Mouse (Mus musculus): ENCODE measurements around the gene Sfswap. TPM values are rescaled to one million over a fixed set of nuclear protein-coding genes. Genes with fewer than 3 reads are reported as not detected.

Gene Sfswap
- polyA plus RNA-seq, 2 experiments: 13.1 to 25.9 TPM

DNA sequence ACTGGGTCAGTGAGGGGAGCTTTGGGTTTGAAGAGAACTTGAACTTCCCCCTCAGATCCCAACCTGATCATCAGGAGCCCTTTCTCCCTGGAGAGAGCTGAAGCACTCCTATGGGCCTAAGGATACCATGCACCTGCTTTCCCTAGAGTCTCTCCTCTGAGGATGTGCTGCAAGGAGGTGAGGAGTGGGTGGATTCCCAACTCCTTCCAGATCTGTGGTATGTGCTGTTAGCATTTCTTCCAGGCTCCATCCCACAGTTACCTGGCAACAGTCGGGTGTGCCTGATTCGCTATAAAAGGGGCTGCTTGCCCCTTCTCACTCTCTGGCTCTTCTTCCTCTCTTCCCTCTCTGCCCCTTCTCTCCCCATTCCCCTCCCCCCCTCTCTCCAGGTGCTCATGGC lies 35.2 kb upstream of the Sfswap start:
- H3K4me1 ChIP-seq (replicated peaks; ENCODE audit: control insufficient read depth in 2 of 2, insufficient read depth in 2 of 2, low read length in 1 of 2): no peaks in the 10 kb centered on the region
- no peak overlapping the region for H3K9ac ChIP-seq (replicated peaks)
- H3K9me3 ChIP-seq (ENCODE audit: control insufficient read depth, low read length): no peaks in the 10 kb centered on the region
- ATAC-seq (ENCODE audit: insufficient read depth) (no peak), DNase-seq (ENCODE audit: low read depth in 3 of 3, low spot score in 3 of 3) (no peak)
- no peak overlapping the region for H3K4me3 ChIP-seq (ENCODE audit: insufficient read depth in 1 of 2, low read depth in 2 of 2, low read length in 2 of 2)
- H3K27ac ChIP-seq: no peak overlapping the region
- no peaks in the 10 kb centered on the region for H3K36me3 ChIP-seq (replicated peaks; ENCODE audit: control insufficient read depth, insufficient read depth, low read depth)
- 52% methylated on average over 2 of the region's 2 CpGs for WGBS (ENCODE audit: insufficient replicate concordance)
- no peak overlapping the region for H3K4me2 ChIP-seq (ENCODE audit: low read depth)
- TF ChIP-seq EP300 (IDR thresholded peaks at IDR 0.05; ENCODE audit: low read depth) (no peak), CTCF (IDR thresholded peaks at IDR 0.05; ENCODE audit: low read depth) (no peak)
- no peaks in the 10 kb centered on the region for H3K27me3 ChIP-seq (ENCODE audit: control insufficient read depth, insufficient read depth, low read length)

DNA sequence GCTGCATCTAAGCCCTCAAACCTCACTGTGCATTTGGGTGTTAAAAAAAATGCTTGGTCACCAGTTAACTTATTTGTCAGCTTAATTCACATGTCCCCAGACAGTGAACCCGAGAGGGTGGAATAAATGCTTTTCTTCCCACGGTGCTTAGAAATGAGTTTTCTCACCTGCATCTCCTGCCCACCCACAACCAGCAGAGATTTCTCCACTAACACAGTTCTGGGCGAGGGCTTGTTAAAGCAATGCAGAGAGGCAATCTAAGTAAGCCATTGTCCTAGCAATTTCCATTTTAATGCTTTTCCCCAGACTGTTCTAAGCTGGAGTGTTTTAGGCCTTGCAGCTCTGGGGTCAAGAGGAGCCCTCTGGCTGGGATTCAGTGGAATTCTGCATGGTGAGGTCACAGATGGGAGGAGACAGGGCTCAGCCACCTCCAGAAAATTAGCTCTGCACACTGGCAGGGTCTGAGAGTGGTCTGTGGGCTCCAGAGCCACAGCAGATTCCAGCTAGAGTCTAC lies 25.4 kb upstream of the Sfswap start:
- H3K9me3 ChIP-seq (ENCODE audit: control insufficient read depth, low read length): no peaks in the 10 kb centered on the region
- DNase-seq (ENCODE audit: low read depth in 3 of 3, low spot score in 3 of 3) (no peak), ATAC-seq (ENCODE audit: insufficient read depth) (no peak)
- H3K27me3 ChIP-seq (ENCODE audit: control insufficient read depth, insufficient read depth, low read length): no peaks in the 10 kb centered on the region
- no peak overlapping the region for H3K4me3 ChIP-seq (ENCODE audit: insufficient read depth in 1 of 2, low read depth in 2 of 2, low read length in 2 of 2)
- no peak overlapping the region for H3K9ac ChIP-seq (replicated peaks)
- WGBS (ENCODE audit: insufficient replicate concordance): 48% methylated on average over 3 of the region's 3 CpGs
- H3K4me2 ChIP-seq (ENCODE audit: low read depth): no peak overlapping the region
- H3K36me3 ChIP-seq (replicated peaks; ENCODE audit: control insufficient read depth, insufficient read depth, low read depth): no peaks in the 10 kb centered on the region
- no peaks in the 10 kb centered on the region for H3K4me1 ChIP-seq (replicated peaks; ENCODE audit: control insufficient read depth in 2 of 2, insufficient read depth in 2 of 2, low read length in 1 of 2)
- no peak for TF ChIP-seq EP300 (IDR thresholded peaks at IDR 0.05; ENCODE audit: low read depth)
- TF ChIP-seq CTCF (IDR thresholded peaks at IDR 0.05; ENCODE audit: low read depth): no peak
- H3K27ac ChIP-seq: no peak overlapping the region

DNA sequence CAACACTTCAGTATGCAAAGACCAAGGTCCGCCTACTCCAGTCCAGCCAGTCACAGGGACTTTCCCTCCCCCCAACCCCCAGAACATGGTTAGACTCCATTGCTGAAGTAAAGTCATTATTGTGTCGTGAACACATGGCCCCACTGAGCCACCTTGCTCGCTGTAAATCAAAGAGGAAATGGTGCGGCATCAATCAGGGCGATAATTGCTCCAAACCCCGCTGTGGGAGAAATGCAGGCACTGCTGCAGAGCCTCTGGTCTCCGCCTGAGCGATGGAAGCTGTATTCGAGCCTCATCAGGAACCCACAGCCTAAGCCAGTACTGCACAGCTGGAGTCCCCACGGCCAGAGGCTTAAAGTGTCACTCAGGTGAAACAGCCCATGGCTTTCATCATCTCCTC lies 11.1 kb upstream of the Sfswap start:
- Histone ChIP-seq H3K36me3 (replicated peaks; ENCODE audit: control insufficient read depth, insufficient read depth, low read depth) (no peaks in the 10 kb centered on the region), H3K4me3 (ENCODE audit: insufficient read depth in 1 of 2, low read depth in 2 of 2, low read length in 2 of 2) (no peak overlapping the region), H3K4me1 (replicated peaks; ENCODE audit: control insufficient read depth in 2 of 2, insufficient read depth in 2 of 2, low read length in 1 of 2) (no peaks in the 10 kb centered on the region), H3K27ac (no peak overlapping the region), H3K9ac (replicated peaks) (no peak overlapping the region), H3K27me3 (ENCODE audit: control insufficient read depth, insufficient read depth, low read length) (no peaks in the 10 kb centered on the region), H3K9me3 (ENCODE audit: control insufficient read depth, low read length) (no peaks in the 10 kb centered on the region), H3K4me2 (ENCODE audit: low read depth) (no peak overlapping the region)
- TF ChIP-seq EP300 (IDR thresholded peaks at IDR 0.05; ENCODE audit: low read depth) (no peak), CTCF (IDR thresholded peaks at IDR 0.05; ENCODE audit: low read depth) (no peak)
- DNase-seq (ENCODE audit: low read depth in 3 of 3, low spot score in 3 of 3) (no peak), ATAC-seq (ENCODE audit: insufficient read depth) (no peak)
- 15% methylated on average over 10 of the region's 10 CpGs for WGBS (ENCODE audit: insufficient replicate concordance)

DNA sequence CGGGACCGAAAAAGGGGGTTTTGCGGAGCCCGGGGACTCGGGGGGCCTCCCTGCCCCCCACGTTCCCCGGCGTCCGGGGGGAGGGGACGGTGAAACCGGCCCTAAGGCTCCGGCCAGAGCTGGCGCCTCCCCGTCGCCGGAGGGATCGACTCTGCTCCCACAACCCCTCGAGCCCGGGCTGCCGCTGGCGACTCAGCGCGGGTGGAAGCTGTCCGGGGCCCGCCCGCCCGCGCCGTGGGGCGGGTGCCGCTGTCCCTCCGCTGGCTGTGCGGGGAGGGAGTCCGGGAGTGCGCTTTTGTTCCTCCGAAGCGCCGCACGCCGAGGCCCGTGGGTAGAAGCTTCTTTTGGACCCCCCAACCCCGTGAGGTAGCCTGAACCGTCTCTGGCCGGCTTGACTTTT lies 650 bp downstream of the Sfswap start:
- WGBS (ENCODE audit: insufficient replicate concordance): under 1% methylated on average over 39 of the region's 44 CpGs
- Histone ChIP-seq H3K9me3 (ENCODE audit: control insufficient read depth, low read length) (no peaks in the 10 kb centered on the region), H3K4me3 (ENCODE audit: insufficient read depth in 1 of 2, low read depth in 2 of 2, low read length in 2 of 2) (peak overlapping the region; percentile 89 to 97), H3K36me3 (replicated peaks; ENCODE audit: control insufficient read depth, insufficient read depth, low read depth) (peaks cover 32% of the 10 kb centered on the region), H3K27me3 (ENCODE audit: control insufficient read depth, insufficient read depth, low read length) (no peaks in the 10 kb centered on the region; the same call in 1 of the 2 replicates), H3K4me1 (replicated peaks; ENCODE audit: control insufficient read depth in 2 of 2, insufficient read depth in 2 of 2, low read length in 1 of 2) (peaks cover 8 to 12% of the 10 kb centered on the region in 2 experiments), H3K9ac (replicated peaks) (peak overlapping the region; percentile 92), H3K4me2 (ENCODE audit: low read depth) (peak overlapping the region; percentile 79), H3K27ac (peak overlapping the region; percentile 69; the same call in 1 of the 2 replicates)
- ATAC-seq (ENCODE audit: insufficient read depth) (peak; percentile 53; the same call in 1 of the 2 replicates), DNase-seq (ENCODE audit: low read depth in 3 of 3, low spot score in 3 of 3) (peak in 1 of 3 experiments; percentile 23)
- TF ChIP-seq EP300 (IDR thresholded peaks at IDR 0.05; ENCODE audit: low read depth) (no peak), CTCF (IDR thresholded peaks at IDR 0.05; ENCODE audit: low read depth) (no peak)

DNA sequence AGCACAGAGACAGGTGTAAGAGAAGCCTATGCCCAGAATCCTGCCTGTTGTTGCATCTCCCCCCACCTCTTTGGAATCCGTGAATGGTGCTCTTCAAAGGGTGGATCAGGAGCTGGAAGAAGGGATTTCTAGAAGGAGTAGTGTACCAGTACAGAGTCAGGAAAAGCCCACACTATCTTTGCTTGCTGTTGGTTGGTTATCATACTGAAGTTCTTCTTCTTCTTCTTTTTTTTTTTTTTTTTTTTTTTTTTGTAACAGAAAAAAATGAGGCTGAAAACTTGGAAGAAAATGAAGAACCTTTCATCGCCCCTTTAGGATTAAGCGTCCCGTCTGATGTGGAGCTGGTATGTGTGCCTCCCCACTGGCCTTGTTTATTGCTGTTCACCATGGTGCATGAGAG lies 5.9 kb downstream of the Sfswap start:
- Histone ChIP-seq H3K4me3 (ENCODE audit: insufficient read depth in 1 of 2, low read depth in 2 of 2, low read length in 2 of 2) (no peak overlapping the region), H3K27ac (no peak overlapping the region), H3K27me3 (ENCODE audit: control insufficient read depth, insufficient read depth, low read length) (no peaks in the 10 kb centered on the region), H3K4me1 (replicated peaks; ENCODE audit: control insufficient read depth in 2 of 2, insufficient read depth in 2 of 2, low read length in 1 of 2) (peaks cover 6 to 7% of the 10 kb centered on the region in 2 experiments), H3K9ac (replicated peaks) (no peak overlapping the region), H3K4me2 (ENCODE audit: low read depth) (no peak overlapping the region), H3K9me3 (ENCODE audit: control insufficient read depth, low read length) (no peaks in the 10 kb centered on the region), H3K36me3 (replicated peaks; ENCODE audit: control insufficient read depth, insufficient read depth, low read depth) (peaks cover 71% of the 10 kb centered on the region)
- no peak for ATAC-seq (ENCODE audit: insufficient read depth)
- no peak for DNase-seq (ENCODE audit: low read depth in 3 of 3, low spot score in 3 of 3)
- no peak for TF ChIP-seq CTCF (IDR thresholded peaks at IDR 0.05; ENCODE audit: low read depth)
- TF ChIP-seq EP300 (IDR thresholded peaks at IDR 0.05; ENCODE audit: low read depth): no peak
- WGBS (ENCODE audit: insufficient replicate concordance): 83% methylated on average over 4 of the region's 4 CpGs

Measured in liver, embryonic 14.5 days (tissue).